Mouse (Mus musculus) mouse trophoblast stem cell (cell line): ENCODE measurements around the gene Hpgd.
"Not testable (repeated sequence)": the region's sequence is repeated elsewhere in the genome, so short reads cannot be mapped to it uniquely, and the experiment has no call there.

Source experiments
- in situ Hi-C, 2 experiments: fragments of 300-500 bp; cut with MseI, MboI; formaldehyde crosslinking; loops; 2 replicates in 1 of 2; 3 replicates in 1 of 2; pipeline ENCODE4 v1.15.1; 2025

Hpgd gene

GRCm38 (mm10) chr8:56294373-56294877, at the start of gene Hpgd:
Gene Hpgd, plus strand, starts transcription at chr8:56294585.
- in situ Hi-C loops = no loop called here

DNA sequence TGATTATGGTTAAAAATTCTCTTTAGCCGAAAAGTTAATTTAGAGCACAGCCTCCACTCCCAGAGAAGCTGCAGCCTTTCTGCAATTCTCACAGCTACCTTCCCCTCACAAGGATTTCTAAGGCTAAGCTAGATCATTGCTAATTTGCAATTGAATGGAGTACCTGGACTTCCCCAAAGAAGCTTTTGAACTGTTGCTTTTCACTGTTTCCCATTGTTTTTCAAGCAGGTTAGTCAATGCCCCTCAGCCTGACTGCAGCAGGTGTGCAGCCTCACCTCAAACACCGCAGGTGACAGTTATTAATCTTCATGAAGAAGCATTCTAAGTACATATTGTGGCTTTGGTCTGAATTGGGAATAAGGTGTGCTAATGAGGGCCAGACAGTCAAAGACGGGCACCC, 42.7 kb upstream of the Hpgd start:
- in situ Hi-C loops = not testable (repeated sequence)

- in situ Hi-C loops = no loop called here
Observed at GRCm38 (mm10) chr8:56252314-56252713, 42.1 kb upstream of the Hpgd start.

DNA sequence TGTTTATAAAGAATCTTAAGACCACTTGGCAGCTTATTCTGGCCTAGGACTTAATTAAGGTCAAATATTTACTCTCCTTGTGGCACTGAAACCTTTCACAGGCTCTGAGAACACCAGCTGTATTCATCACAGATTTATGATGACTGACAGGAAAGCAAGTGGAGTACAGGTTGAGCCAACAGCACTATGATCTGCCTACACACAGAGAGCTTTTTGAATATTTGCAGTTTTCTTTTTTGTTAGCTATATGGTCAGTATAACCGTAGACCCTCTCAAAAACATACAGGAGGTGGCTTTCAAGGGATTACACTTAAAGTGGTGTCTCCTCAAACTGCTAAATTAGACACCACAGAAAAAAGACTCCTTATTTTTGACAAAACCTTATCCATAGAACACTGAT, 33.2 kb upstream of the Hpgd start:
- in situ Hi-C loops = no loop called here

GRCm38 (mm10) chr8:56269687-56270663, 24.4 kb upstream of the Hpgd start:
- in situ Hi-C loops = no loop called here

- in situ Hi-C loops = no loop called here
Observed at GRCm38 (mm10) chr8:56272934-56273333, 21.5 kb upstream of the Hpgd start.

DNA sequence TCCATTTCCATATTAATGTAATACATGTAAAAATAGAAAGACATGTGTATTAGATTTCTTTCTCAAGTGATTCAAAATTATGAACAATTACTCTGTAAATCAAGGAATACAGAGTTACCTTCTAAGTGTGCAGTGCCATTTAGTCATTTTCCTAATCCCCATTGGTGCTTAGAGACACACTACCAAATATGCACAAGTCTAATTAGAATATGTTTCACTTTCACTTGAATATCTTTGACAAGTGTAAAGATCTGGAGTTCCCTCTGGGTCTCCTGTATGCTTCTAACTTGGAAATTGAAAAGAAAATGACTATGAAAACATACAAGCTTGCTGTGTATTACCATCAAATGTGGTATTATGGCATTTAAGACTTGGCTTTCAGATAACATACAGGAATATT, 19.1 kb upstream of the Hpgd start:
- in situ Hi-C loops = no loop called here

DNA sequence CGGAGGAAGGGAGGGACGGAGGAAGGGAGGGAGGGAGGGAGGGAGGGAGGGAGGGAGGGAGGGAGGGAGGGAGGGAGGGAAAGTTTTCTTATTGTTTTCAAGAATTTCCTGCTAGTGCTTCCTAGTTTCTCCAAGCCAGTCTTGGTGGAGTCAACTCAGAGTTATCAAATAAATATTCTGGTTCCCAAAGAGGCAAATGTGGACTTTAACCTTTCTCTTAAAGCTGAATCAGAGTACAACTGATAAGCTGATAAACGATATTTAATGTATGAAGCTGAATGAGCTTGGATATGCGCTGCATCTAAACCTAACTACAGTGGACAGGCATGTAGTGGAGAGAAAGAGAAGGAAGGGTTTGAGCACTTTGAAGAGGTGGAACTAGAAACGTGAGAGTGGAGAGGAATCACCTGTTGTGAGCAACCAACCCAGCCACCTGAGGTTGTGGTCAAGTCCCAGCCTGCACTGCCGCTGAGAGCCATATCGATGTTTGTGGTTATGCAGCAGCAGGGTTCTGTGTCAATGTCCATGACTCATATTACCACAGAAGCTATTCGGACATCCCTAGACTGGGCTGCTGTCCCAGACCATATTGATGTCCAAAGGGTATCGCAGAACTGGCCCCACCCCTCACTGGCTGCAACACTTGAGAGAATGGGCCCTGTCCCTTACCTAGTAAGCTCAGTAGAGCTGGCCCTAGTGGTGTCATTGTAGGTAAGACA, 16.4 kb upstream of the Hpgd start:
- in situ Hi-C loops = no loop called here

GRCm38 (mm10) chr8:56278545-56279063, 15.8 kb upstream of the Hpgd start:
- in situ Hi-C loops = no loop called here

- in situ Hi-C loops = no loop called here
Observed at GRCm38 (mm10) chr8:56283936-56284335, 10.4 kb upstream of the Hpgd start.

- in situ Hi-C loops = no loop called here
Observed at GRCm38 (mm10) chr8:56284957-56285356, 9.4 kb upstream of the Hpgd start.

GRCm38 (mm10) chr8:56286717-56287116, 7.7 kb upstream of the Hpgd start:
- in situ Hi-C loops = no loop called here

- in situ Hi-C loops = no loop called here
Observed at GRCm38 (mm10) chr8:56287370-56288072, 6.9 kb upstream of the Hpgd start.

- in situ Hi-C loops = no loop called here
Observed at GRCm38 (mm10) chr8:56292318-56292717, 2.1 kb upstream of the Hpgd start.

GRCm38 (mm10) chr8:56293480-56293879, 905 bp upstream of the Hpgd start:
- in situ Hi-C loops = no loop called here

- in situ Hi-C loops = no loop called here
Observed at GRCm38 (mm10) chr8:56294886-56295555, 636 bp downstream of the Hpgd start.

DNA sequence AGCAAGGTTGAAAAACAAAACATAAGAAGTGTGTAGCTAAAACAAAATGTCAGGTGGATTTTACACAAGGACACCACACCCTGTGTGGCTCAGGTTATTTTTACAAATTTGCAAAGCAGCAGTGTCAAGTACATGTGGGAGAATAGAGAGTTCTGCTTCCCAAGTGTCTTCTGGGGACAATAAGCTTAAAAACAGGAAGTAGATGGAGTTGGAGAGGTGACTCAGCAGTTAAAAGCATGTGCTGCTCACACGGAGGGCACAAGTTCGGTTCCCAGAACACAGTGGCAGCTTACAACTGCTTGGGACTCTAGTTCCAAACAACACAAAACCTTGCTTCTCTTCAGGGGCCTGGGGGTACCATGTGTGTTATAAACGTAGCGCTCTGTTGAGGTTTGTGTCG, 5.0 kb downstream of the Hpgd start:
- in situ Hi-C loops = no loop called here

GRCm38 (mm10) chr8:56301303-56301702, 6.9 kb downstream of the Hpgd start:
- in situ Hi-C loops = not testable (repeated sequence)

DNA sequence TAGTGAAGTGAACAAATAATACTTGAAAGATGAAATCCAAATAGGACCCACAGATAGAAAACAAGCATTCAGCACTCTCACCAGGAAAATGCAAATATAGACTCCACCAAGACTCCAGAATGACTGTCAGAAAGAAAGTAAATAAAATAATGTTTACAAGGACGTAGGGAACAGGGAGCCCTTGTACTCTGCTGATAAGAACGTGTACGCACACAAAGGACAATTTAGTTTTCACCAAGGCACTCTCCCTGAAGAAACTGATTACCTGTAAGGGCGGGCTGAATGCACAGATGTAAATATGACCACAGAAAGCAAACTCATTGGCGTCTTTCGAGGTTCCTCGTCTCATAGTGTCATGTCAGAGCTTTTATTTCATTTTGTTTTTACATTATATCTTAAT, 10.2 kb downstream of the Hpgd start:
- in situ Hi-C loops = no loop called here

DNA sequence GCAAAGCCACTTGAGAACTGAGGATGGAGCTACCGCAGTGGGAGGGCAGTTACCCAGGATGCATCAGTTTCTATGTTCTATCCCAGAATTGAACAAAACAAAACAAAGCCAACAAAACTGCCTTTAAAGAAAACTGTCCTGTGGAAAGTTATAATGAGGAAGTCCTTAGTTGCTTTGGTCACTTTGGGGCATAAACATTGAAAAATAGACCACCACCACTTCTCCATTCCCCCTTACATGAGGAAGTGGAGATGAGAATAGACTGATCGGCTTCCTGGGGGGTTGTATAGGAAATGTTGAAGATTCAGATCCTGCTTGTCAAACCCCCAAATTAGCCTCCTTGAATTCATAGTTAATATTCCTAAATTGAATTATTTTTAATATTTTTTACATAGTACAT, 19.2 kb downstream of the Hpgd start:
- in situ Hi-C loops = no loop called here

GRCm38 (mm10) chr8:56315189-56315588, 20.8 kb downstream of the Hpgd start:
- in situ Hi-C loops = no loop called here
